9 mouse cellular contexts compared by ENCODE assay signal in the genomic region with DNA sequence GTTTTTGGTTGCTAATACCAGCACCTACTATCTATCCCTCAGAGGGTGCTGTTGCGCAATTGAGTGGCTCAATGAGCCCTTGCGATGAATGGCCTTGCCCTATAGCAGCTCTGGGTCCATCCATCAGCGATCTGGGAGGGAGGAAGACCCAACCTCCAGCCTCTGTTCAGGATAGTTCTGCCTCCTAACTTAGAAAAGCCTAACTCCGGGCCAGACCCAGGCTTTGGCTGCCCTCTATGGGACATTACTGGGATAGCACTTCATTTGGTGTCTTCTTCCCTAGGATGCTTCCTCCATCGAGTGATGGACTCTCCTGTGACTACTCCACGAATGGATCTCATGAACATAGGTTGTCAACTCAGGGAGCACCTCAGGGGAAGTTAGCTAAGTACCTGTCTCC. TPM values are rescaled to one million over a fixed set of nuclear protein-coding genes. Genes with fewer than 3 reads are reported as not detected.
DNase-seq lines count a peak whose midpoint lies in the region; ATAC-seq and TF ChIP-seq lines count a peak whose summit lies in the region.
"Had no signal": no experiment of that assay in that cellular context is flagged by ENCODE, and none has a peak within 500 bp of the region (broad histone marks: within the 10 kb centered on the region; RNA-seq: fewer than 3 reads in every experiment).

No protein-coding gene starts in this region.

- no peaks in the 10 kb centered on the region for H3K27me3 ChIP-seq in hindbrain, embryonic 11.5 days (ENCODE audit: control insufficient read depth, insufficient read depth, low read length)
- no peaks in the 10 kb centered on the region for H3K27me3 ChIP-seq in hindbrain, embryonic 12.5 days
- no peaks in the 10 kb centered on the region for H3K27me3 ChIP-seq in intestine, postnatal 0 days (replicated peaks; ENCODE audit: control insufficient read depth, insufficient read depth, low read length)
- no peaks in the 10 kb centered on the region for H3K27me3 ChIP-seq in midbrain, embryonic 16.5 days (ENCODE audit: control insufficient read depth, insufficient read depth, low read depth, low read length)
- no peaks in the 10 kb centered on the region for H3K27me3 ChIP-seq in testis, adult 2 months (ENCODE audit: control insufficient read depth, insufficient read depth, low read length)

- peak; percentile 91 for TF ChIP-seq CTCF in intestine, postnatal 0 days (IDR thresholded peaks at IDR 0.05; ENCODE audit: low read depth)
- peak; percentile 44; the same call in 1 of the 2 replicates for TF ChIP-seq CTCF in testis, adult 2 months (IDR thresholded peaks at IDR 0.05; ENCODE audit: control insufficient read depth, insufficient read depth, insufficient replicate concordance, low read depth, low read length)

- no peaks in the 10 kb centered on the region for H3K36me3 ChIP-seq in hindbrain, embryonic 11.5 days (ENCODE audit: control insufficient read depth, insufficient read depth, low read length)
- no peaks in the 10 kb centered on the region for H3K36me3 ChIP-seq in hindbrain, embryonic 12.5 days
- H3K36me3 ChIP-seq in intestine, postnatal 0 days (ENCODE audit: control insufficient read depth, insufficient read depth), result no peaks in the 10 kb centered on the region
- no peaks in the 10 kb centered on the region for H3K36me3 ChIP-seq in midbrain, embryonic 16.5 days (ENCODE audit: control insufficient read depth, insufficient read depth, low read length)
- no peaks in the 10 kb centered on the region for H3K36me3 ChIP-seq in testis, adult 2 months (ENCODE audit: control insufficient read depth, insufficient read depth, low read length)

- H3K9ac ChIP-seq in hindbrain, embryonic 11.5 days (ENCODE audit: low read depth, low read length), result no peak overlapping the region
- H3K9ac ChIP-seq in hindbrain, embryonic 12.5 days, result no peak overlapping the region
- no peak overlapping the region for H3K9ac ChIP-seq in intestine, postnatal 0 days (ENCODE audit: low read depth, low read length)
- H3K9ac ChIP-seq in midbrain, embryonic 16.5 days (ENCODE audit: low read depth, low read length), result no peak overlapping the region

- H3K4me3 ChIP-seq in hindbrain, embryonic 11.5 days (ENCODE audit: low read depth, low read length), result no peak overlapping the region
- H3K4me3 ChIP-seq in hindbrain, embryonic 12.5 days, result no peak overlapping the region
- H3K4me3 ChIP-seq in intestine, postnatal 0 days (ENCODE audit: low read depth, low read length), result no peak overlapping the region
- H3K4me3 ChIP-seq in midbrain, embryonic 16.5 days (ENCODE audit: low read depth, low read length), result no peak overlapping the region
- no peak overlapping the region for H3K4me3 ChIP-seq in testis, adult 2 months (ENCODE audit: control insufficient read depth, low read depth, low read length)

- H3K9me3 ChIP-seq in hindbrain, embryonic 11.5 days (ENCODE audit: control insufficient read depth, low read length), result no peaks in the 10 kb centered on the region
- H3K9me3 ChIP-seq in hindbrain, embryonic 12.5 days (replicated peaks), result no peaks in the 10 kb centered on the region
- no peaks in the 10 kb centered on the region for H3K9me3 ChIP-seq in intestine, postnatal 0 days (ENCODE audit: control insufficient read depth)
- no peaks in the 10 kb centered on the region for H3K9me3 ChIP-seq in midbrain, embryonic 16.5 days (replicated peaks; ENCODE audit: control insufficient read depth, low read length, poor library complexity, severe bottlenecking)

- intact Hi-C loops in left cerebral cortex, postnatal 25 days (cut with DNase I), result loop anchor here (1.0 to 5.0 kb wide), 3 partner anchors 164 to 360 kb away; no protein-coding TSS in a partner anchor

- H3K27ac ChIP-seq in hindbrain, embryonic 11.5 days (ENCODE audit: low read depth, low read length), result no peak overlapping the region
- no peak overlapping the region for H3K27ac ChIP-seq in hindbrain, embryonic 12.5 days
- H3K27ac ChIP-seq in intestine, postnatal 0 days (ENCODE audit: low read depth, low read length), result no peak overlapping the region
- H3K27ac ChIP-seq in midbrain, embryonic 16.5 days (ENCODE audit: low read length), result no peak overlapping the region
- H3K27ac ChIP-seq in testis, adult 2 months (ENCODE audit: control insufficient read depth, insufficient read depth, low read depth, low read length), result no peak overlapping the region

- H3K4me1 ChIP-seq in hindbrain, embryonic 11.5 days (replicated peaks; ENCODE audit: control insufficient read depth, insufficient read depth, low read length), result no peaks in the 10 kb centered on the region
- H3K4me1 ChIP-seq in hindbrain, embryonic 12.5 days, result no peaks in the 10 kb centered on the region
- H3K4me1 ChIP-seq in intestine, postnatal 0 days (replicated peaks; ENCODE audit: control insufficient read depth, insufficient read depth, low read length), result no peaks in the 10 kb centered on the region
- no peaks in the 10 kb centered on the region for H3K4me1 ChIP-seq in midbrain, embryonic 16.5 days (ENCODE audit: control insufficient read depth, insufficient read depth, low read length)
- H3K4me1 ChIP-seq in testis, adult 2 months (ENCODE audit: control insufficient read depth, insufficient read depth, low read length), result no peaks in the 10 kb centered on the region

- peak; percentile 84 for DNase-seq in hindbrain, embryonic 11.5 days (ENCODE audit: low spot score)
- peak; percentile 61 for DNase-seq in forelimb bud, embryonic 11.5 days (ENCODE audit: low read depth, low spot score)
- DNase-seq in left cerebral cortex, postnatal 25 days (ENCODE audit: low spot score in 2 of 2), result peak; percentile 63 to 83

- WGBS in hindbrain, embryonic 11.5 days, result 17% methylated on average over 6 of the region's 6 CpGs
- 21% methylated on average over 6 of the region's 6 CpGs for WGBS in hindbrain, embryonic 12.5 days
- WGBS in intestine, postnatal 0 days, result 11% methylated on average over 6 of the region's 6 CpGs
- WGBS in midbrain, embryonic 16.5 days, result 10% methylated on average over 6 of the region's 6 CpGs

- H3K4me2 ChIP-seq in hindbrain, embryonic 11.5 days (replicated peaks; ENCODE audit: low read depth, low read length), result no peak overlapping the region
- H3K4me2 ChIP-seq in hindbrain, embryonic 12.5 days (replicated peaks), result no peak overlapping the region
- no peak overlapping the region for H3K4me2 ChIP-seq in intestine, postnatal 0 days (replicated peaks; ENCODE audit: low read depth)
- no peak overlapping the region for H3K4me2 ChIP-seq in midbrain, embryonic 16.5 days (ENCODE audit: low read length)

- peak; percentile 59; the same call in 1 of the 2 replicates for ATAC-seq in hindbrain, embryonic 11.5 days (ENCODE audit: low FRiP score)
- no peak for ATAC-seq in hindbrain, embryonic 12.5 days (ENCODE audit: low FRiP score)
- peak; percentile 20; the same call in 1 of the 2 replicates for ATAC-seq in cerebellum, adult (ENCODE audit: insufficient number of reproducible peaks, low FRiP score, low TSS enrichment)
- no peak for ATAC-seq in intestine, postnatal 0 days
- ATAC-seq in midbrain, embryonic 16.5 days, result peak; percentile 36; the same call in 1 of the 2 replicates

- no peak for TF ChIP-seq POLR2A in testis, adult 2 months (IDR thresholded peaks at IDR 0.05; ENCODE audit: control insufficient read depth, low read depth, low read length)

RNA-seq across cellular contexts. Expression of gene Col6a6, which starts 29.8 kb away (rescaled TPM):
- polyA plus RNA-seq in hindbrain, embryonic 11.5 days (2014; fragmentation: Nextera tagmentation; extraction: Ambion mirVana), result 0.06 and 0.09 TPM in 2 replicates
- 0.21 and 0.40 TPM in 2 replicates for polyA plus RNA-seq in hindbrain, embryonic 12.5 days (2016; fragmentation: Nextera tagmentation; extraction: Ambion mirVana)
- polyA plus RNA-seq in intestine, postnatal 0 days (2015; fragmentation: Nextera tagmentation; extraction: Ambion mirVana), result 0.14 TPM in 2 replicates
- under 1 TPM; 0.34 TPM for total RNA-seq in left cerebral cortex, postnatal 25 days (2021)
- 0.16 and 0.24 TPM in 2 replicates for polyA plus RNA-seq in midbrain, embryonic 16.5 days (2015; fragmentation: Nextera tagmentation; extraction: Ambion mirVana)
- polyA plus RNA-seq in testis, adult 2 months (2012; rRNA removed), result 0.25 and 0.30 TPM in 2 replicates
- total RNA-seq: neutrophil, adult 5-6 weeks had no signal

Comparison
In these comparisons a context has a peak if more than half of its experiments do, and no peak if none do; other contexts are left out.
1. ATAC-seq: peak in hindbrain, embryonic 11.5 days (single experiment), cerebellum, adult (single experiment) and midbrain, embryonic 16.5 days (single experiment); none in hindbrain, embryonic 12.5 days (single experiment) and intestine, postnatal 0 days (single experiment).
2. Peak in every context shown above with its lines, with median percentiles within 50 percentile points of each other: DNase-seq.